Mouse (Mus musculus) bone marrow macrophage, adult 2 months (primary cell): ENCODE measurements around the gene 1810062G17Rik. TPM values are rescaled to one million over a fixed set of nuclear protein-coding genes. Genes with fewer than 3 reads are reported as not detected.
A peak's percentile ranks its signal among the peaks of the same experiment; 100 is the strongest.

Source experiments
- H3K27ac ChIP-seq: 2 replicates; pipeline ENCODE4 v1.5.1; 2012; ENCODE audit warnings: low read depth, low read length; ENCODE audit not compliant: insufficient read depth
- H3K4me1 ChIP-seq: 2 replicates; pipeline ENCODE4 v1.6.1; 2012; ENCODE audit warnings: low read length; ENCODE audit not compliant: control insufficient read depth, insufficient read depth
- H3K4me3 ChIP-seq: 2 replicates; pipeline ENCODE4 v1.5.1; 2012; ENCODE audit warnings: mild to moderate bottlenecking, low read length, moderate library complexity; ENCODE audit not compliant: insufficient read depth
- CTCF ChIP-seq: IDR thresholded peaks from 2 replicates; pipeline ENCODE4 v1.5.1; 2012; ENCODE audit warnings: low read depth, mild to moderate bottlenecking, low read length, moderate library complexity
- POLR2A ChIP-seq: IDR thresholded peaks from 2 replicates; pipeline ENCODE4 v1.6.1; 2012; ENCODE audit warnings: mild to moderate bottlenecking, low read depth, low read length, borderline replicate concordance
- polyA plus RNA-seq: library from polyadenylated mRNA; stranded (reverse); fragments of >200 nt; gene quantifications from 2 replicates; pipeline ENCODE4 v1.2.4, GENCODE M21; 2012; ENCODE audit not compliant: missing spikeins, insufficient read depth, insufficient read length

Gene 1810062G17Rik
- polyA plus RNA-seq, 1 experiment = not detected

DNA sequence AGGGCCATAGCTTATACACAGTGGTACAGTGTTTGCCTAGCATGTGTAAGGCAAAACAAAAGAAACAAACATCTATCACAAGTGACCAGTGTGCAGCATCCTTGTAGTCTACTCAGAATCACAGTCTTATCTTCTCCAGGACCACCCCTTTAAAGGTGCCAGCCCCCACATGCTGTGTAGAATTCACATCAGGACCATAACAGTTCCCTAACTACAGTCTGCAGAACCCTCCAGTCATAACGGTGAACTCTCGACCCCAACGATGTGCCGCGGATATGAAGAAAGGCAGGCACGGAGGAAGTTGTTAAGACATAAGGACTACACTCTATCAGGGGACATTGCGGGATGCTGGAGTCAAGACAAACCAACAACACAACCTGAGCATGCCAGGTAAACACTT, 23.7 kb downstream of the 1810062G17Rik start:
- no peak overlapping the region for H3K4me3 ChIP-seq
- H3K4me1 ChIP-seq = peaks cover 10% of the 10 kb centered on the region
- TF ChIP-seq POLR2A (no peak), CTCF (no peak)
- no peak overlapping the region for H3K27ac ChIP-seq

DNA sequence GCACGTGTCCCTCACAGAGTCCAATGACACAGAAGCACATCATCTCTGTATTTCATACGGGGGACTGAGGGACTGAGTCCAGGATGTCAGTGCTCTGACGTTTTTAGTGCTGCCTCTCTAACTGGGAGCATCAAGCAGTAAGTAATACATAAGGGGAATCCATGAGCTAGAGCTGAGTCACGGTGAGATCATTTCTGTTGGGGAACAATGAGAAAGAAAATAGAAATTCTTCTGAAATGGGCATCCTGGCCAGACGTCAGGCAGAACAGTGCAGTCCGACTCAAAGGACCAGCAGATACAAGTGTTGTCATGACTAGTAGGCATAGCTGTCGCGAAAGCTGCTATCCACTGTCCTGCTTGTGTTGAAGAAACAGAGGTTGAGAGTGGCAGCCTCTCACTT, 25.2 kb downstream of the 1810062G17Rik start:
- TF ChIP-seq POLR2A (no peak), CTCF (no peak)
- H3K27ac ChIP-seq = no peak overlapping the region
- H3K4me3 ChIP-seq = no peak overlapping the region
- H3K4me1 ChIP-seq = peaks cover 4% of the 10 kb centered on the region; the same call in 1 of the 2 replicates

DNA sequence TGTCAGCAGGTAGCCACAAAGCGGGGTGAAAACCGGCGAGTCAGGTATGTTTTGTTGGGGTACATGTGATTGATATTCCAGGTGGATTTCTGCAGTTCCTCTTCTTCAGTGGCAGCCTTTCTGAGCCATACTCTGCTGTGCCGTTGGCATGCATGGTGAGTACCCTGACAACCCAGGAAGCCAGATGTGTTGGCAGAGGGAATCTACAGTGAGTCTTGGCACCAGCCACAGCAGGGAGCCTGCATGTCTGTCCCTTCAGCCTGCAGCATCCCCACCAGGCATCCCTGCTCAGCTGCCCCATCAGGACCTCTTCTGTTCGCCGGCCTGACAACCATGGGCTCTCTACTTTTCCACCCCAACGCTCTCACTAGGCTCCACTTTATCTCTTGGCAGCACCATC, 25.8 kb downstream of the 1810062G17Rik start:
- peaks cover 2% of the 10 kb centered on the region; the same call in 1 of the 2 replicates for H3K4me1 ChIP-seq
- H3K27ac ChIP-seq = no peak overlapping the region
- TF ChIP-seq CTCF (no peak), POLR2A (no peak)
- no peak overlapping the region for H3K4me3 ChIP-seq

DNA sequence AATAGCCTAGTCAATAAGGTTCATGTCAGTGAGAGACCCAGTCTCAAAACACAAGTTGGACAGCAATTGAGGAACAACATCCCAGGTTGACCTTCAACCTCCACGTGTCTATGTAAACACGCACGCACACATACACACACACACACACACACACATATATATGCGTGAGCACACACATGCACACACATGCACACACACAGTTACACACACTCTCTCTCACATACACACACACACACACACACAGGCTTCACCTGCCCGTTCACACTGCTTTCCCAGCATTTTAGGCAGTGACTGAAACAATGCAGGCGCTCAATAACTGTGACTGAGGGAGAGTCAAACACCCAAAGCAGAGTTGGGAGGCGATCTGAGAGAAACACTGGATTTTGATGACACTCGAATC, 29.6 kb downstream of the 1810062G17Rik start:
- H3K4me3 ChIP-seq = no peak overlapping the region
- H3K27ac ChIP-seq = no peak overlapping the region
- no peaks in the 10 kb centered on the region for H3K4me1 ChIP-seq
- no peak for TF ChIP-seq CTCF
- TF ChIP-seq POLR2A = no peak

DNA sequence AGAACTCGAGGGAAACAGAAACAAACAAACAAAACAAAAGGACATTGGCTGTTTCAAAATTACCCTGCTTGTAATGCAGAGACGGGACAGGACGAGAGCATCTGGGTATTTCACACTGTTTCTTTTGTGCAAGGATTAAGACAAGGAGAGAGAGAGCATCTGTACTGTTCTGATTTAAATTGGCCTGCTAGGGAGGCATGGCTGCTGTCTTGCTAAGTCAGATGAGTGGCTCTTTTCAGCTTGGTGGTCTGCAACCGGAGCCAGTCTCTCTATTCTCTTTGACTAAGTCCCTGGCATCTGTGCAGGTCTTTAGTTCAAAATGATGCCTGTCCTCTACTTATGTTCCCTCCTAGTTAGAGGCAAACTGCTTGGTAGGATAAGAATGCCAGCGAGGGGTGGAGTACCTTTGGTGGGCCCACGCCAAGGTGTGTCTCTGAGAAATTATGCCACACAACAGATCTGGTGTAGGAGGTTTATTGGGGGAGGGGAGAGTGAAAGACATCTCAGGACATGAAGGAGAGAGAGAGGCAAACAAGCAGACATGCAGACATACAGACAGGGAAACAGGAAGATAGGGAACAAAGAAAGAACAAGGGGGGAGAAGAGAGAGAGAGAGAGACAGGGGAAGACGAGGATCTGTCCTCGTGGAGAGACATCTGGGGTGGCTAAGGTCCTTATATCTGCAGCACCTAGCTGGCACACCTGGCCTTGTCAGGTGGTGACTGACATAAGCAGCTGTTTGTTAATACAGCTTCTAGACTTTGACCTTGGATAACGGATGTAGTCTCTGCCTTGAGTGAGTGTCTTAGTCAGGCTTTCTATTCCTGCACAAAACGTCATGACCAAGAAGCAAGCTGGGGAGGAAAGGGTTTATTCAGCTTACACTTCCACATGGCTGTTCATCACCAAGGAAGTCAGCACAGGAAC, 30.3 kb downstream of the 1810062G17Rik start:
- Histone ChIP-seq H3K27ac (no peak overlapping the region), H3K4me1 (no peaks in the 10 kb centered on the region), H3K4me3 (no peak overlapping the region)
- TF ChIP-seq POLR2A = no peak
- TF ChIP-seq CTCF = no peak

DNA sequence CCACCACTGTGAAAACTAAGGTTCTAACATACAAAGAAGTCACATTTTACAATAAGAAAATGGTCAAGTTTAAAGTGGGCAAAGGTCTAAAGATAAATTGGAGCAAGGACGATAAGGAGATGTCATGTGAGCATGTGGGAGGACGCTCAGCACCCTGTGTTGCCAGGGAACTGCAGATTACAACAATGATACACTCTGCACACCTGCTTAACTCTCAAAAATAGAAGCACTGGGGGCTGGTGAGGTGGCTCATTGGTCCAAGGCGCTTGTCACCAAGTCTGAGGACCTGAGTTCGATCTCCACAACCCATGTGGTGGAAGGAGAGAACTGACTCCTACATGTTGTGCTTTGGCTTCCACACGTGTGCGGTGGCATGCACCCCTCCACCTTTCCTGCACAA, 35.8 kb downstream of the 1810062G17Rik start:
- no peak overlapping the region for H3K4me3 ChIP-seq
- no peak overlapping the region for H3K27ac ChIP-seq
- no peaks in the 10 kb centered on the region for H3K4me1 ChIP-seq
- TF ChIP-seq POLR2A (no peak), CTCF (no peak)

DNA sequence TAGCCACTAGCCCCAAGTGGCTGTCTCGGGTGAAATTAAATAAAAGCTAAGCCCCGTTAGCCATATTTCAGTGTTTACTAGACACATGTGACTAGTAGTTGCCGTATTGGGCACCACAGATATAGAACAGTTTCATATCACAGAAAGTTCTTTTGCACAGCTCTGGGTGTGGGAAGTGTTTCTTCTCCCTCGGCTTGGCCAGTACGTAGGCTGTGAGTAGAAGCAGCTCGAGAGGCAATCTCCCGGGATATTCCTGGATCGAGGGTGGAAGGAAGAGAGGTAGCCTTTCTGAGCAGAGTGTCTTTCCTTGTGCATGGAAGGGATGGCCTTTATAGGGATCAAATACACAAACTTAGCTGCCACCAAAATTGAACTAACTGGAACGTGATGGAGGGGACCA, 40.5 kb downstream of the 1810062G17Rik start:
- TF ChIP-seq CTCF = no peak
- no peak for TF ChIP-seq POLR2A
- H3K27ac ChIP-seq = no peak overlapping the region
- no peaks in the 10 kb centered on the region for H3K4me1 ChIP-seq
- no peak overlapping the region for H3K4me3 ChIP-seq

DNA sequence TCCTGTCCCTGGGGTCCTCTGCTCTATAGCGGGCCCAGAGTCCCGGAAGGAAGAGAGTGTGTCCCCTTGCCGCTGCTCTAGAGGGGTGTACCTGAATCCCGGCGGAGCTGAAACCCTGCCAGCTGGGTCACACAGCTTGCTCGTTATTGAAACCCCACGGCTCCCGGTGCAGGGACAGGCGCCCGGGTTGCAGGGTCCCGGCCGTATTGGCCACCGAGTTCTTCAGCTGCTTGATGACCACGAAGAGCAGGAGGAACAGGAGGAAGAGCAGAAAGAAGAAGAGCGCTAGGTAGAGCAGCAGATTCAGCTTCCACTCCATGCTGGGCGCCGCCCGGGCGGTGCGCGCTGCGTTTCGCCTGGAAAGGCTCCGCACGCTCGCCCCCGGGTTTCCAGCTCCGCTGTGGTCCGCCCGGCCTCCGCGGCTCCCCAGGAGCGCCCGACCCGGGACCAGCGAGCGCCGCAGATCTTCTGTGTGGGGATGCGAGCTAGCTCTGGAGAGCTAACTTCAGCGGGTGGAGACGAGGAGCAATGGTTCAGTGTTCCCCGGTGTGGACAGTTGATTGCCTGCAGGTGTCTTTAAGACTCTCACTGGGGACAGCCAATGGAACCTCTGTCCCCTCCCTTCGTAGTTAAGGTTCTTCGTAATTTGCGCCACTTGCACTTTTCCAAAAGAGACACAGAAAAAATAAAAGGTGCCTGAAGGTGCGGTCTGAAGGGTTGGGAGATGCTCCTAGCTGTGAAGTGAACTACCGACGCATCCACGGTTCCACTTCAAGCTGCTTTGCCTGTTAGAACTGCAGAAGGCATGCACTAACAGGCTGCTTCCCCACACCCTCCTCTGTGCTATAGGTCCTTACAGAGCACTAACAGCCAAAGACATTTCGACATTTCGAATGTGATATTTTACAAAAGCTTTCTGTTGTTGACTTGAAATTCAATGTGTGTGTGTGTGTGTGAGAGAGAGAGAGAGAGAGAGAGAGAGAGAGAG, 45.6 kb downstream of the 1810062G17Rik start, which contains the start of gene Gm11549:
Gene Gm11549 (minus strand): TSS at position 741 of the 988 bp plus-strand sequence.
- TF ChIP-seq POLR2A (no peak), CTCF (no peak)
- peak within 1 kb of the TSS; percentile 37 for H3K4me3 ChIP-seq
- H3K4me1 ChIP-seq = no peaks in the 10 kb centered on the region
- H3K27ac ChIP-seq = no peak within 1 kb of the TSS

DNA sequence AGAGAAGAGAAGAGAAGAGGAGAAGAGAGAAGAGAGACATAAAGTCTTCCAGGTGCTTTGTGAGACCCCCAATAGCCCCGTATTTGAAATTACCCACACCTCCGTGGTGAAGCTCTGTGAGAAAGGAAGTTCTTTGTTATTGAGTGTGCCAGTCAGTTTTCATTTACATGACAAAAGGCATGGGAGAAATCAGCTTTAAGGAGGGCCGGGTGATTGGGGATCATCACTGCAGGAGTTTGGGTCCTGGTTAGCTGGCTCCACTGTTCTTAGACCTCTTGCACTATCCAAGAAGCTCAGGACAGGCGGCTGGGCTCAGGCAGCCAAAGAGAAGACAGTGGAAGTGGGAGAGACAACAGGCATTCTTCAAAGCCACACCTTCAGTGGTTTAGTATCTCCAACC, 46.4 kb downstream of the 1810062G17Rik start:
- TF ChIP-seq CTCF (no peak), POLR2A (no peak)
- Histone ChIP-seq H3K4me3 (no peak overlapping the region), H3K27ac (no peak overlapping the region), H3K4me1 (no peaks in the 10 kb centered on the region)

DNA sequence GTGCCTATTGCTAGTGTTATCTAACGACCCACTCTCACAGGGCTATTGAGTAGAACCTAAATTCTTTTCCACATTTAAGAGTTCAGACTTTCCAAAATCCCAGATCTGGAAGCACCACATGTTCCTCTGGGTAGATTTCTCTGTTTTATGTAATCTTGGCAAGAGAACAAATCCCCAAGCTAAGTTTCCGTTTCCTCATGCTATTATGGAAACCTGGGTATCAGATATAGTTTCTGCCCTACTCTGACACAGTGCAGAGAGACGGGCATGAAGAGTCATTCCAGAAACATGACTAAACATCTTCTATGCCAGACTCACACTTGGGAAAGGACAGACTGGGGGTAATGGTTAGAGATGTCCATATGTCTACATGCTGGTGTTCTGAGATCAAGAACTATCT, 48.7 kb downstream of the 1810062G17Rik start:
- H3K27ac ChIP-seq = no peak overlapping the region
- TF ChIP-seq CTCF (no peak), POLR2A (no peak)
- no peak overlapping the region for H3K4me3 ChIP-seq
- no peaks in the 10 kb centered on the region for H3K4me1 ChIP-seq
